Mouse (Mus musculus): Measurements from ENCODE around the gene Calhm1.

DNA sequence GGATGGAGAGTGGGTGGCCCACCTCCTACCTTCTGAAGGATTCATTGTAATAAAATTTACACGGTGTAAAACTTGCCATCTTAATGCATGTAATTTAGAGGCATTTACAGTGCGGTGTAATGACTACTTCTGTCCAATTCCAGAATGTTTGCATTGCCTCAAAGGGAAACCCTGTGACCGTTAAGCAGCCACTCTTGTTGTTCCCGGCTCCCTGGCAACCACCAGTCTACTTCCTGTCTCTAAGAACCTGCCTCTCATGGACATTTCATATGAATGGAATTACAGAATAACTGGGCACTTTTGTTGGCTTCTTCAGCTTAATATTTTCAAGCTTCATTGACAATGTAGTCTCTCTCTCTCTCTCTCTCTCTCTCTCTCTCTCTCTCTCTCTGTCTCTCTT lies 40.7 kb upstream of the Calhm1 start:
- TF ChIP-seq CTCF (IDR thresholded peaks at IDR 0.05; ENCODE audit: insufficient read depth, low read depth, low read length): no peak
- no peak for TF ChIP-seq POLR2A (IDR thresholded peaks at IDR 0.05; ENCODE audit: insufficient read depth, low read depth, low read length)
